Mouse (Mus musculus) midbrain, embryonic 16.5 days (tissue): ENCODE data around the gene Cd109. TPM values are rescaled to one million over a fixed set of nuclear protein-coding genes. Genes with fewer than 3 reads are reported as not detected.

Experiments
- polyA plus RNA-seq: library from polyadenylated mRNA; unstranded; fragments of >200 nt; fragmentation: Nextera tagmentation; extraction: Ambion mirVana; gene quantifications from 2 replicates; pipeline ENCODE4 v1.2.1, GENCODE M21; 2015

The Cd109 gene
- polyA plus RNA-seq, 1 experiment from 2014 or later, result 1.0 TPM

Other genes with a start within 250 kb of the Cd109 start
- gene Dppa5a, start 247.4 kb upstream of the Cd109 start, polyA plus RNA-seq, result 7.4 and 8.3 TPM in 2 replicates
- 6.9 and 9.1 TPM in 2 replicates for gene Ooep, start 236.8 kb upstream of the Cd109 start, polyA plus RNA-seq
- 0.36 and 0.57 TPM in 2 replicates for gene Ddx43, start 219.8 kb upstream of the Cd109 start, polyA plus RNA-seq
- 0.53 and 0.74 TPM in 2 replicates for gene Cgas, start 172.3 kb upstream of the Cd109 start, polyA plus RNA-seq
- 27.9 and 29.3 TPM in 2 replicates for gene Mto1, start 167.3 kb upstream of the Cd109 start, polyA plus RNA-seq
- gene Gm17324, start 166.8 kb upstream of the Cd109 start, polyA plus RNA-seq, result 1.7 and 2.1 TPM in 2 replicates
- 2,998 and 3,109 TPM in 2 replicates for gene Eef1a1, start 126.4 kb upstream of the Cd109 start, polyA plus RNA-seq
- 15.9 and 18.5 TPM in 2 replicates for gene Slc17a5, start 27.5 kb upstream of the Cd109 start, polyA plus RNA-seq